Mouse (Mus musculus) cerebellum, adult 9-11 months (tissue): ENCODE results near the gene Plk4.
"Not testable (repeated sequence)": the region's sequence is repeated elsewhere in the genome, so short reads cannot be mapped to it uniquely, and the experiment has no call there.

ENCODE experiments used
- DNase-seq: peaks from one replicate; pipeline ENCODE4 v3.0.0; 2022

Gene Plk4

GRCm38 (mm10) chr3:40799530-40800372 lies at the start of gene Plk4:
TSS of gene Plk4 (plus strand) at chr3:40800019.
- peak; percentile 95 for DNase-seq

DNA sequence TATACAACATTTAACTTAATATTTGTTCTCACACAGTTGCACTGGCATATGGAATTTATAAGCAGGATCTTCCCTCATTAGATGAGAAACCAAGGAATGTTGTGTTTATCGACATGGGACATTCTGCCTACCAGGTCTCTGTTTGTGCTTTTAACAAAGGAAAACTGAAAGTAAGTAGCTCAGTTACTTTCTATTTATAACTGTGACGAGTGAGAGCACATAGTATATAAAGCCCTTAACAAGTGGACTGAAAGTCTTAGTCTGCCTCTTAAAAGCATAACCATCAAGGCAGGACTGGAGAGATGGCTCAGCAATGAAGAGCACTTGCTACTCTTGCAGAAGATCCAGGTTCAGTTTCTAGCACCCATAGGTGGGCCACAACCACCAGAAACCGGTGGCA lies 39.1 kb upstream of the Plk4 start:
- no peak for DNase-seq

GRCm38 (mm10) chr3:40761312-40761711 lies 38.5 kb upstream of the Plk4 start:
- no peak for DNase-seq

- no peak for DNase-seq
Observed at GRCm38 (mm10) chr3:40793783-40794182, 6.0 kb upstream of the Plk4 start.

GRCm38 (mm10) chr3:40798054-40798453 lies 1.8 kb upstream of the Plk4 start:
- no peak for DNase-seq

GRCm38 (mm10) chr3:40798500-40798899 lies 1.3 kb upstream of the Plk4 start:
- peak; percentile 18 for DNase-seq

GRCm38 (mm10) chr3:40800373-40800823 lies 579 bp downstream of the Plk4 start:
- DNase-seq: peak; percentile 57

DNA sequence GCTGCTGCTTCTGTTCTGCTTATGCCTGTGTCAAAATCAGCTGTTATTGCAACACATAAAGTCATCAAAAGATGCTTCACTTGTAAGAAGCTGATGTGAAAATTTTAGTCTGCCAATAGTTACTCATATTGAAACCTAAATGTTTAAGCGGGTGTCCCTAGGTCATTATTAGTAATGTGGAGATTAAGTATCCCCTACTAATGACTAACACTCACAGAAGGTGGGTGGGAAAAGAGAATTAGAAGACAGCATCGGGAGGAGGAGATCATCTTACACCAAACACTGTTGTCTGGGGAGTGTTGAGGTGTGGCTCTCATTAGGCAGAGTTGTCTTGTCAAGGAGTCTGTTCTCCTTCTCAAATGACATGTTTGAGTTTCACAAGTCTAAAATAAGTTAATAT lies 7.1 kb downstream of the Plk4 start:
- no peak for DNase-seq

DNA sequence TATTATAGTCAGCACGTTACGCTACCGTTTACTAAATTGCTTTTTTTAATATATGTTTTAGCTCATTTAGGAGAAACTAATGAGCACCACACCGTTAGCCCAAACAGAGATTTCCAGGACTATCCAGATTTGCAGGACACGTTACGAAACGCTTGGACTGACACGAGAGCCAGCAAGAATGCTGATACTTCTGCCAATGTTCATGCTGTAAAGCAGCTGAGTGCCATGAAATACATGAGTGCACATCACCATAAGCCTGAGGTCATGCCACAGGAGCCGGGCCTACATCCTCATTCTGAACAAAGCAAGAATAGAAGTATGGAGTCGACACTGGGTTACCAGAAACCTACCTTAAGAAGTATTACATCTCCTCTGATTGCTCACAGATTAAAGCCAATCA lies 8.9 kb downstream of the Plk4 start:
- no peak for DNase-seq

GRCm38 (mm10) chr3:40809894-40810293 lies 10.1 kb downstream of the Plk4 start:
- no peak for DNase-seq

DNA sequence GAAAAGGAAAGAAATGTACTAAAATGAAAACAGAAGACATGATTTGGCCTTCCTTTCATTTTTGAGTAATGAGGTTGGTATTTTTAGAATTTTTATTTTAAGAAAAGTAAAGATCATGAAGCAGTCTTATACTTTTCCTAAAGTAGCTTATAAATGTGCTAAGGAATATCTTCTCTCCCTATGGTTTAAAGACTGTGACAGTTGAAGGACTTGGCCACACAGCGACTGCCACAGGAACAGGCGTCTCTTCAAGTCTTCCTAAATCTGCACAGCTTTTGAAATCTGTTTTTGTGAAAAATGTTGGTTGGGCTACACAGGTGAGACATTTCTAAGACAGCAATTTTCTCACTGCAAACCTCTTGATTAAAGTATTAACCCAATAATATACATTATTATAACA lies 13.5 kb downstream of the Plk4 start:
- no peak for DNase-seq

- DNase-seq: peak; percentile 46
Observed at GRCm38 (mm10) chr3:40845521-40845920, 45.7 kb downstream of the Plk4 start.

GRCm38 (mm10) chr3:40846473-40846956 lies 46.7 kb downstream of the Plk4 start, which contains the start of gene Mfsd8:
TSS of gene Mfsd8 (minus strand) at chr3:40846886.
- peak; percentile 100 for DNase-seq

GRCm38 (mm10) chr3:40846957-40847017 lies 47.0 kb downstream of the Plk4 start, which contains the start of gene Abhd18:
TSS of gene Abhd18 (plus strand) at chr3:40846970.
- not testable (repeated sequence) for DNase-seq

- DNase-seq: peak; percentile 90
Observed at GRCm38 (mm10) chr3:40847018-40847417, 47.2 kb downstream of the Plk4 start.

DNA sequence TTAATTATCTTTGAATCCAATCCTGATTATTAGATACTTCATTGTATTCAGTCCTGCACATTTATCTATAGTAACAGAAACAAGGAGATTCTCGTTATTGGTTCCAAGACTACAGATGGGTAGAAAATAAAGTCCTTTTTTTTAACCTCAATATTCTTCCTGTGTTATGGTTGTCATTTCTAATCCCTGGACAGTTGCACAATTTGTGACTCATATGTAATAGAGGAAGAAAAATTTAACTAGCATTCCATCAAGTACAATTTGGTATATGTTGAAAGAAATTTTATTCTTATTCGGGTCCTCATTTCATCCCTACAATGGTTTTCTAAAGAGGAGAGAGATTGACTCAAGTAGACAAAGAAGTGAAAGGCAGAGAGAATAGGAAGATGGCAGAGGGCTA lies 48.1 kb downstream of the Plk4 start:
- DNase-seq: not testable (repeated sequence)

GRCm38 (mm10) chr3:40853123-40853738 lies 53.4 kb downstream of the Plk4 start:
- not testable (repeated sequence) for DNase-seq
